Mouse (Mus musculus) stomach, postnatal 0 days (tissue): Measurements from ENCODE around the gene Gtf2a1. TPM values are rescaled to one million over a fixed set of nuclear protein-coding genes. Genes with fewer than 3 reads are reported as not detected.

Experiments used
- ATAC-seq: fragments of 200-750 bp; cut with Nextera tagmentation; 2 replicates; pipeline ENCODE4 v1.8.0; 2017; ENCODE audit not compliant: low FRiP score, low TSS enrichment
- DNase-seq: peaks from one replicate; pipeline ENCODE4 v3.0.0-alpha.2; 2016; ENCODE audit warnings: low spot score
- H3K27ac ChIP-seq: fragments of 300-500 bp; sonication (generic); replicated peaks from 2 replicates; pipeline ENCODE4 v1.5.1; 2014; ENCODE audit warnings: mild to moderate bottlenecking, control low read depth
- H3K27me3 ChIP-seq: fragments of 300-500 bp; sonication (generic); 2 replicates; pipeline ENCODE4 v1.6.1; 2014; ENCODE audit warnings: low read length; ENCODE audit not compliant: control insufficient read depth, insufficient read depth
- H3K36me3 ChIP-seq: fragments of 300-500 bp; sonication (generic); 2 replicates; pipeline ENCODE4 v1.6.1; 2014; ENCODE audit warnings: low read length, mixed read lengths; ENCODE audit not compliant: control insufficient read depth, insufficient read depth
- H3K4me1 ChIP-seq: fragments of 300-500 bp; sonication (generic); replicated peaks from 2 replicates; pipeline ENCODE4 v1.6.1; 2014; ENCODE audit warnings: antibody characterized with exemption; ENCODE audit not compliant: control insufficient read depth, insufficient read depth
- H3K4me2 ChIP-seq: fragments of 300-500 bp; sonication (generic); replicated peaks from 2 replicates; pipeline ENCODE4 v1.6.1; 2014; ENCODE audit warnings: low read depth, mild to moderate bottlenecking, control low read depth, moderate library complexity
- H3K4me3 ChIP-seq: fragments of 300-500 bp; sonication (generic); 2 replicates; pipeline ENCODE4 v1.5.1; 2014; ENCODE audit warnings: low read depth, low read length, control low read depth
- H3K9ac ChIP-seq: fragments of 300-500 bp; sonication (generic); 2 replicates; pipeline ENCODE4 v1.6.1; 2014; ENCODE audit warnings: mild to moderate bottlenecking, low read length, control low read depth, mixed read lengths
- H3K9me3 ChIP-seq: fragments of 300-500 bp; sonication (generic); 2 replicates; pipeline ENCODE4 v1.6.1; 2016; ENCODE audit warnings: low read length; ENCODE audit not compliant: control insufficient read depth
- CTCF ChIP-seq: IDR thresholded peaks from 2 replicates; pipeline ENCODE4 v1.5.1; 2016; ENCODE audit warnings: antibody characterized with exemption, low read depth, mild to moderate bottlenecking, moderate library complexity
- EP300 ChIP-seq: optimal IDR thresholded peaks from 2 replicates; pipeline ENCODE3; 2016; ENCODE audit warnings: antibody characterized with exemption
- WGBS: fragments of 180-500 bp; shearing (Covaris S2); extraction: QIAGEN DNeasy Blood & Tissue Kit; methylation state at CpG from one replicate; pipeline ENCODE4 v1.1.7; 2014; 5-methylcytosine and 5-hydroxymethylcytosine counted together
- polyA plus RNA-seq: library from polyadenylated mRNA; unstranded; fragments of >200 nt; fragmentation: Nextera tagmentation; extraction: Ambion mirVana; gene quantifications from 2 replicates; pipeline ENCODE4 v1.2.1, GENCODE M21; 2015

Gtf2a1 gene
- polyA plus RNA-seq = 17.0 and 18.9 TPM in 2 replicates

DNA sequence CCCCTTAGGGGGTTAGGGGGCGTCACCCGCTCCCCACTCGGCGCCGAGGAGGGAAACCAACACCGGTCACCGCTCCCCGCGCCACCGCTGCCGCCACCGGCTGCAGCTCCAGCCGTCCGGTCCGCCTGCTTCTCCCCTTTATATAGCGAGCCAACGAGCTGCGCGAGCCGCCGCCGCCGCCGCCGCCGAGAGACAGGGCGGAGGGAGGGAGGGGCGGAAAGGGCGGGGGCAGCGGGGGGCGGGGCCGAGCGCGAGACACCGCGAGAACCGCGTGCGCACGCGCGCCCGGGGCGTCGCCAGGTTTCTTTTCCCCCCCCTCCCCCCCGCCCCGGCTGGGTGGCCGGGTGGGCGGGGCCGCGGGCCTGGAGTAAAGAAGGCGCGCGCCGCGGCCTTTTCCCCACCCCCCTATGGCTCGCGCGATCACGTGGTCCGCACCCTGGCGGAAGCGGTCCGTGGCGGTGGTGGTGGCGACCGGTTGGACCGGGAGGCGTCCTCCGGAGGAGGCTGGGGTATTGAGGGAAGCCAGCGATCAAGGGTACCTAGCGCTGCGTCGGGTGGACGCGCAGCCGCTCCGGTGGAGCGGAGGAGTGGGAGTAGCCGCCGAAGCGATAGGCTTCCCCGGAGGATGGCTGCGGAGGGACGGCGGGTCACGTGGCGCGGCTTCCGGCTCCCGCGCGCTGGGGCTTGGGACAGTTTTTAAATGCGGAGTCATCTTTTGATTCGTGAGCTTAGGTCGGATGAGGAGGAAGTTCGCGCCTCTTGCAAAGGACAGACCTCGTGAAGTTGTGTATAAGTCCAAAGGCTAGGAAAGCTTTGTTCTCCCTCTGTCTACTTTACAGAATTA lies at the start of gene Gtf2a1:
Gene Gtf2a1, minus strand, starts transcription at position 641 of the 844 bp plus-strand sequence.
- Histone ChIP-seq H3K27ac (peak within 1 kb of the TSS; percentile 100), H3K36me3 (no peaks in the 10 kb centered on the region), H3K4me3 (peak within 1 kb of the TSS; percentile 92), H3K4me2 (peak within 1 kb of the TSS; percentile 60), H3K9ac (peak within 1 kb of the TSS; percentile 100), H3K9me3 (no peaks in the 10 kb centered on the region), H3K4me1 (no peaks in the 10 kb centered on the region), H3K27me3 (no peaks in the 10 kb centered on the region)
- ATAC-seq = peak; percentile 89
- TF ChIP-seq CTCF (peak; percentile 2; the same call in 1 of the 2 replicates), EP300 (peak; percentile 32)
- DNase-seq = peak; percentile 99
- WGBS = under 1% methylated on average over 48 of the region's 99 CpGs

DNA sequence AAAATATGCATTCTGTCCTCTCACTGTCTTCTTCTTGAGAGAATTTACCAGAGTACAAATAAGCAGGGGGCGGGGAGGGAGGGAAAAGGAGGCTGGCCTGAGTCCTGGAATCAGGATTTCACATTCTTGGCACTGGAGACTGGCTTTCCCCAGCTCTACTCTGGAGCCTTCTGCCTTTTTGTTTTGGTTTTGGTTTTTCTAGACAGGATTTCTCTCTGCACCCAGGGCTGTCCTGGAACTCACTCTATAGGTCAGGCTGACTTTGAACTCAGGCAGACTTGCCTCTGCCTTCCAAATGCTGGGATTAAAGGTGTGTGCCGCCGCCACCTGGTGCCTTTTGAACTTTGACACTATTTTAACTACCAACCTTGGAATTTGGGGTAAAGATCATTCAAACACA lies 48.1 kb upstream of the Gtf2a1 start:
- Histone ChIP-seq H3K4me3 (no peak overlapping the region), H3K9me3 (no peaks in the 10 kb centered on the region), H3K9ac (no peak overlapping the region), H3K27ac (no peak overlapping the region), H3K4me2 (no peak overlapping the region), H3K36me3 (no peaks in the 10 kb centered on the region; the same call in 1 of the 2 replicates), H3K4me1 (no peaks in the 10 kb centered on the region), H3K27me3 (no peaks in the 10 kb centered on the region)
- TF ChIP-seq CTCF (no peak), EP300 (no peak)
- ATAC-seq (no peak), DNase-seq (no peak)
- 65% methylated on average over 3 of the region's 3 CpGs for WGBS

DNA sequence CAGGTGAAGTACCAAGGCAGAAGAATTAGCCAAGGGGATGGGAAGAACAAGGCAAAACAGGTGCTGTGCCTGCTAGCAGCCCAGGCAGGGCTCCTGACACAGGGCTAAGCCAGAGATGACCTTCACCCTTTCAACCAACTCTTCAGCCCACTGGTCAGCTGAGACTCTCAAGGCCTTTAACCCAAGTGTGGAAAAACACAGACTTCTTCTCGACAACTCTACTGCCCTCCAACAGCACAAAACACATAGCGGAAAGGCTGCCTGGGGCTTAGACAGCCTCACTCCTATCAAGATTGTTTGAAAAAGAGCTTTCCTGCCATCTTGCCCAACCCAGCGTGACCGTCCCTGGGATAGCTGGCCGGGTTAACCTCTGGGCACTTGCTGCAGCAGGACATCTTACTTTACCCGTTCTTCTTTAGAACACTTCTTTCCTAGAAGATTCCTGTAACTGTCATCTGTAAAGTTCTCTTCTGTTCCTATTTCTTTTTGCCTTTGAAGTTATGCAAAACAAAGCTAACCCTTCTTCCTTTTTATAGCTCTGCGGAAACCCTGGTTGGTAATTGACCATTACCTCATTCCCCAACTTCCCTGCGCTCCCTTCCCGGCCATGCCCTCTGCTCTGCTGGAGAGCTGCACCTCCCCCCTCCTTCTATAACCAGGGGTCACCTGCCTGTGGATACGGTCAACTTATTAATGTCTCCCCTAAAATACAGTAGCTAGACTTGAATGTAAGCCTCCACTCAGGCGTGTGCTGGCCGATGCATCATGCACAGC lies 47.0 kb upstream of the Gtf2a1 start:
- TF ChIP-seq EP300 (no peak), CTCF (no peak)
- Histone ChIP-seq H3K9ac (no peak overlapping the region), H3K4me1 (no peaks in the 10 kb centered on the region), H3K36me3 (no peaks in the 10 kb centered on the region; the same call in 1 of the 2 replicates), H3K27ac (no peak overlapping the region), H3K4me2 (no peak overlapping the region), H3K27me3 (no peaks in the 10 kb centered on the region), H3K4me3 (no peak overlapping the region), H3K9me3 (no peaks in the 10 kb centered on the region)
- ATAC-seq (no peak), DNase-seq (no peak)
- WGBS = 75% methylated on average over 12 of the region's 12 CpGs

DNA sequence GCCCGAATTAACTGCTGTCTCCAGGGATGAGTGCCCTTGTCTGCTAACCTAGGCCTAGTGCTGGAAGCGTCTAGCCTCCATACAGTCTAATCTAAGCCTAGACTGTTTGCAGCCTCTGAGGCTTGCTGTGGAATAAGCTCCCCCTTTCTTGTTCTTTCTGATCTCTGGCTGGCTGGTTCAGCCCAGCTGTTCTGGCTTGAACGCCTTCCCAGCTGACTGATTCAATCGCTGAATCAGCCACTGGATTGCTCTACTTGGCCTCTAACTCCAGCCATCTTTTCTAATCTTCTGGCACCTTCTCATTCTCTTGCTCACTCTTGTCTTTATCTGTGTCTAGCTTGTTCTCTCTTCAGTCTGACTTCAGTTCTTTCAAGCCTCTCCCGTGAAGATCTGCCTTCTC lies 36.2 kb upstream of the Gtf2a1 start:
- Histone ChIP-seq H3K4me3 (no peak overlapping the region), H3K27ac (no peak overlapping the region), H3K36me3 (no peaks in the 10 kb centered on the region), H3K4me2 (no peak overlapping the region), H3K9ac (no peak overlapping the region), H3K27me3 (no peaks in the 10 kb centered on the region), H3K9me3 (no peaks in the 10 kb centered on the region), H3K4me1 (no peaks in the 10 kb centered on the region)
- DNase-seq (no peak), ATAC-seq (no peak)
- TF ChIP-seq CTCF = no peak
- TF ChIP-seq EP300 = no peak
- 78% methylated on average over 5 of the region's 5 CpGs for WGBS

DNA sequence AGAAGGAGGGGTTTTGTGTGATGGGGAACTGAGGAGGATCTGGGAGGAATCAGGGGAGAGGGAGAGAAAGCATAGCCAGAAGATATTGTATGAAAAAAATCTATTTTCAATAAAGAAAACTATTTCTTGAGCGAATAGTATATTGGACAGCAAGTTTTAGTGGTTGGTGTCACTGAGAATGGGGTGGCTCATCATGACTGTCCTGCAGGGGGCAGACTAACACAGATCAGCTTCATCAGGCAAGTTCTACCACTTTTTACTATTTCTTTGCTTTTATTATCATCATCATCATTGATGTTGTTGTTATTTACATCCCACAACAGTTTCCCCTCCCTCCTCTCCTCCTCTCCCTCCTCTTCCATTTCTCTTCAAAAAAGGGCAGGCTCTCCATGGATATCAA lies 34.7 kb upstream of the Gtf2a1 start:
- no peaks in the 10 kb centered on the region for H3K27me3 ChIP-seq
- no peak overlapping the region for H3K27ac ChIP-seq
- DNase-seq (peak; percentile 28), ATAC-seq (no peak)
- H3K9ac ChIP-seq = no peak overlapping the region
- H3K4me2 ChIP-seq = no peak overlapping the region
- no peak overlapping the region for H3K4me3 ChIP-seq
- TF ChIP-seq EP300 = no peak
- TF ChIP-seq CTCF = peak; percentile 74
- H3K36me3 ChIP-seq = no peaks in the 10 kb centered on the region
- no peaks in the 10 kb centered on the region for H3K9me3 ChIP-seq
- no peaks in the 10 kb centered on the region for H3K4me1 ChIP-seq
- WGBS = 81% methylated on average over 1 of the region's 1 CpGs
